Mouse (Mus musculus) embryo, embryonic 9.5 days (tissue): Measurements from ENCODE around the gene Ndrg4.
"Not testable (repeated sequence)": the region's sequence is repeated elsewhere in the genome, so short reads cannot be mapped to it uniquely, and the experiment has no call there.

Experiments used
- DNase-seq: peaks from one replicate; pipeline ENCODE4 v3.0.0-alpha.2; 2017; ENCODE audit errors: extremely low spot score

The Ndrg4 gene

GRCm38 (mm10) chr8:95676631-95677030 lies at the start of gene Ndrg4:
Ndrg4 (plus strand) TSS chr8:95676980.
- DNase-seq: no peak

GRCm38 (mm10) chr8:95632840-95633239 lies 43.9 kb upstream of the Ndrg4 start:
- no peak for DNase-seq

GRCm38 (mm10) chr8:95633262-95634062 lies 43.3 kb upstream of the Ndrg4 start, which contains the start of gene Gins3:
Gins3 (plus strand) TSS chr8:95633453.
- peak; percentile 95 for DNase-seq

- no peak for DNase-seq
These were observed 42.8 kb upstream of the Ndrg4 start for GRCm38 (mm10) chr8:95634063-95634340.

- DNase-seq: no peak
These were observed 31.8 kb upstream of the Ndrg4 start for GRCm38 (mm10) chr8:95644942-95645341.

- no peak for DNase-seq
These were observed 28.5 kb upstream of the Ndrg4 start for GRCm38 (mm10) chr8:95648251-95648650.

- DNase-seq: no peak
These were observed 23.4 kb upstream of the Ndrg4 start for GRCm38 (mm10) chr8:95653351-95653750.

- no peak for DNase-seq
These were observed 20.9 kb upstream of the Ndrg4 start for GRCm38 (mm10) chr8:95655831-95656230.

- DNase-seq: no peak
These were observed 20.3 kb upstream of the Ndrg4 start for GRCm38 (mm10) chr8:95656316-95657002.

GRCm38 (mm10) chr8:95657523-95657922 lies 19.3 kb upstream of the Ndrg4 start:
- no peak for DNase-seq

GRCm38 (mm10) chr8:95660334-95660882 lies 16.4 kb upstream of the Ndrg4 start:
- DNase-seq: no peak

- no peak for DNase-seq
These were observed 15.7 kb upstream of the Ndrg4 start for GRCm38 (mm10) chr8:95661085-95661484.

GRCm38 (mm10) chr8:95661575-95661974 lies 15.2 kb upstream of the Ndrg4 start:
- DNase-seq: no peak

GRCm38 (mm10) chr8:95662885-95663598 lies 13.7 kb upstream of the Ndrg4 start:
- DNase-seq: no peak

- no peak for DNase-seq
These were observed 13.2 kb upstream of the Ndrg4 start for GRCm38 (mm10) chr8:95663599-95663949.

- not testable (repeated sequence) for DNase-seq
These were observed 10.8 kb upstream of the Ndrg4 start for GRCm38 (mm10) chr8:95665813-95666452.

- DNase-seq: no peak
These were observed 8.4 kb upstream of the Ndrg4 start for GRCm38 (mm10) chr8:95668163-95668958.

- DNase-seq: no peak
These were observed 6.8 kb upstream of the Ndrg4 start for GRCm38 (mm10) chr8:95669967-95670366.

- no peak for DNase-seq
These were observed 4.9 kb upstream of the Ndrg4 start for GRCm38 (mm10) chr8:95671861-95672260.

- DNase-seq: no peak
These were observed 4.0 kb upstream of the Ndrg4 start for GRCm38 (mm10) chr8:95672811-95673210.

- no peak for DNase-seq
These were observed 827 bp downstream of the Ndrg4 start for GRCm38 (mm10) chr8:95677591-95678023.
